Mouse (Mus musculus): ENCODE measurements at regions not wholly inside any gene's neighbourhood (a gene's known extent, or its start where the extent isn't known, plus 50 kb on each side); places are given as distances from the start of the nearest gene placed in this dataset.

DNA sequence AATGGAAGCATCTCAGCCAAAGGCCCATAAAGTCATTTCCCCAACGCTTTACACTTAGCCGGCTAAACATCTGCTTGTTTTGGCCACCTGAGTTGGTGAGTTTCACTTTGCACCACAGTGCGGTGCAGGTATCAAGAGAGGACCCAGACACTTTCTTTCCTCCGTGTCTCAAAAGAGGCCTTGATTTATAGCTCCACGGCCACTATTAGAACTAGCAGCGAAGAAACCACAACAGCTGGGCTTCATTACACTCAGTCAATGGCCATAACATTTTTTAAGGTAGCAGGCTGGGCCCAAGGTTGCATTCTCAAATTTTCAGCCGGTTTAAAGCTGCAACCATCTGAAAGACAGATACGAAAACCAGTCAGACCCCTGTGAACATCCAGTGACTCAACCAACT lies 103.4 kb downstream of the Mreg start:
- TF ChIP-seq CTCF (IDR thresholded peaks at IDR 0.05; ENCODE audit: low read depth) (no peak), EP300 (IDR thresholded peaks at IDR 0.05; ENCODE audit: low read depth) (no peak)
